Mouse (Mus musculus) forebrain, embryonic 11.5 days (tissue): ENCODE results near the gene Mlh1. TPM values are rescaled to one million over a fixed set of nuclear protein-coding genes. Genes with fewer than 3 reads are reported as not detected.

Experiments
- ATAC-seq: fragments of 200-750 bp; cut with Nextera tagmentation; replicated peaks from 2 replicates; pipeline ENCODE4 v1.8.0; 2017; ENCODE audit warnings: moderate TSS enrichment; ENCODE audit not compliant: low FRiP score
- DNase-seq: peaks from one replicate; pipeline ENCODE4 v3.0.0-alpha.2; 2017; ENCODE audit warnings: low spot score
- H3K27ac ChIP-seq: fragments of 300-500 bp; sonication (generic); 2 replicates; pipeline ENCODE4 v1.5.1; 2014; ENCODE audit warnings: low read depth, low read length
- H3K27me3 ChIP-seq: fragments of 300-500 bp; sonication (generic); 2 replicates; pipeline ENCODE4 v1.6.1; 2014; ENCODE audit warnings: mild to moderate bottlenecking, low read length, mixed read lengths; ENCODE audit not compliant: control insufficient read depth, insufficient read depth
- H3K36me3 ChIP-seq: fragments of 300-500 bp; sonication (generic); 2 replicates; pipeline ENCODE4 v1.6.1; 2014; ENCODE audit warnings: mild to moderate bottlenecking, low read length, moderate library complexity, mixed read lengths; ENCODE audit not compliant: control insufficient read depth, insufficient read depth
- H3K4me1 ChIP-seq: fragments of 300-500 bp; sonication (generic); replicated peaks from 2 replicates; pipeline ENCODE4 v1.6.1; 2014; ENCODE audit warnings: low read length, mixed read lengths; ENCODE audit not compliant: control insufficient read depth, insufficient read depth
- H3K4me2 ChIP-seq: fragments of 300-500 bp; sonication (generic); 2 replicates; pipeline ENCODE4 v1.6.1; 2014; ENCODE audit warnings: low read depth, mild to moderate bottlenecking, low read length, moderate library complexity, mixed read lengths; ENCODE audit not compliant: severe bottlenecking
- H3K4me3 ChIP-seq: fragments of 300-500 bp; sonication (generic); 2 replicates; pipeline ENCODE4 v1.5.1; 2014; ENCODE audit warnings: low read depth, low read length
- H3K9ac ChIP-seq: fragments of 300-500 bp; sonication (generic); 2 replicates; pipeline ENCODE4 v1.6.1; 2014; ENCODE audit warnings: low read length
- H3K9me3 ChIP-seq: fragments of 300-500 bp; sonication (generic); 2 replicates; pipeline ENCODE4 v1.6.1; 2016; ENCODE audit warnings: low read length, mixed read lengths; ENCODE audit not compliant: control insufficient read depth
- WGBS: fragments of 180-500 bp; shearing (Covaris S2); extraction: QIAGEN DNeasy Blood & Tissue Kit; methylation state at CpG from one replicate; pipeline ENCODE4 v1.1.7; 2014; 5-methylcytosine and 5-hydroxymethylcytosine counted together
- polyA plus RNA-seq: library from polyadenylated mRNA; unstranded; fragments of >200 nt; fragmentation: Nextera tagmentation; extraction: Ambion mirVana; gene quantifications from 2 replicates; pipeline ENCODE4 v1.2.1, GENCODE M21; 2014

Mlh1 gene
- polyA plus RNA-seq, 1 experiment from 2014 or later: 54.7 TPM

- H3K27ac ChIP-seq: no peak overlapping the region
- 90% methylated on average over 3 of the region's 3 CpGs for WGBS
- no peaks in the 10 kb centered on the region; the same call in 1 of the 2 replicates for H3K36me3 ChIP-seq
- no peaks in the 10 kb centered on the region for H3K27me3 ChIP-seq
- H3K4me3 ChIP-seq: no peak overlapping the region
- H3K9ac ChIP-seq: no peak overlapping the region
- no peaks in the 10 kb centered on the region for H3K4me1 ChIP-seq
- no peak overlapping the region for H3K4me2 ChIP-seq
- ATAC-seq (no peak), DNase-seq (no peak)
- no peaks in the 10 kb centered on the region for H3K9me3 ChIP-seq
Measured at GRCm38 (mm10) chr9:111247682-111248246, 23.8 kb downstream of the Mlh1 start.

- Histone ChIP-seq H3K9me3 (no peaks in the 10 kb centered on the region), H3K9ac (no peak overlapping the region), H3K36me3 (peaks cover 3% of the 10 kb centered on the region; the same call in 1 of the 2 replicates), H3K4me3 (no peak overlapping the region), H3K4me2 (no peak overlapping the region), H3K27ac (no peak overlapping the region), H3K4me1 (no peaks in the 10 kb centered on the region), H3K27me3 (no peaks in the 10 kb centered on the region)
- no peak for ATAC-seq
- 88% methylated on average over 6 of the region's 6 CpGs for WGBS
- no peak for DNase-seq
Measured at GRCm38 (mm10) chr9:111245546-111245945, 26.0 kb downstream of the Mlh1 start.

GRCm38 (mm10) chr9:111243384-111243783 is 28.2 kb downstream of the Mlh1 start:
- no peak overlapping the region for H3K4me3 ChIP-seq
- 90% methylated on average over 6 of the region's 6 CpGs for WGBS
- no peaks in the 10 kb centered on the region for H3K9me3 ChIP-seq
- no peaks in the 10 kb centered on the region for H3K27me3 ChIP-seq
- no peak overlapping the region for H3K27ac ChIP-seq
- no peaks in the 10 kb centered on the region for H3K4me1 ChIP-seq
- H3K36me3 ChIP-seq: peaks cover 3% of the 10 kb centered on the region; the same call in 1 of the 2 replicates
- ATAC-seq (no peak), DNase-seq (no peak)
- no peak overlapping the region for H3K9ac ChIP-seq
- no peak overlapping the region for H3K4me2 ChIP-seq

DNA sequence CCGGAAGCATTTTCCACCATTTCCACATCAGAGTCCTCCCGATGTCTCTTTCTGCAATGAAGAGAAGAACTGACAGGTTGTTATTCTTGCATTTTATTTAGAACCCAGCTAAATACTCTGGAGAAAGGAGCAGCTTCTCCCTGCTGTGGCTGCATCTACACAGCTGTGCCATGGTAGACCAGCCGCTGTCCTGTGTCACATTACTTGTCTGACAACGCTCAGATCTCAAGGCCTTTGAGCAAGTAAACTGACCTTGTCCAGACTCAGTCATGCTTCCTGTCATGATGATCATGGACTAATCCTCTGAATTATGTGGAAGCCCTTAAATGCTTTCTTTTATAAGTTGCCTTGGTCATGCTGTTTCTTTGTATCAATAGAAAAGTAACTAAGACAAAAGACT is 31.8 kb downstream of the Mlh1 start:
- H3K9ac ChIP-seq: no peak overlapping the region
- WGBS: 80% methylated on average over 4 of the region's 4 CpGs
- DNase-seq: no peak
- no peaks in the 10 kb centered on the region for H3K27me3 ChIP-seq
- peaks cover 8% of the 10 kb centered on the region; the same call in 1 of the 2 replicates for H3K36me3 ChIP-seq
- no peak overlapping the region for H3K4me3 ChIP-seq
- H3K9me3 ChIP-seq: no peaks in the 10 kb centered on the region
- H3K4me2 ChIP-seq: no peak overlapping the region
- no peak overlapping the region for H3K27ac ChIP-seq
- no peak for ATAC-seq
- no peaks in the 10 kb centered on the region for H3K4me1 ChIP-seq

DNA sequence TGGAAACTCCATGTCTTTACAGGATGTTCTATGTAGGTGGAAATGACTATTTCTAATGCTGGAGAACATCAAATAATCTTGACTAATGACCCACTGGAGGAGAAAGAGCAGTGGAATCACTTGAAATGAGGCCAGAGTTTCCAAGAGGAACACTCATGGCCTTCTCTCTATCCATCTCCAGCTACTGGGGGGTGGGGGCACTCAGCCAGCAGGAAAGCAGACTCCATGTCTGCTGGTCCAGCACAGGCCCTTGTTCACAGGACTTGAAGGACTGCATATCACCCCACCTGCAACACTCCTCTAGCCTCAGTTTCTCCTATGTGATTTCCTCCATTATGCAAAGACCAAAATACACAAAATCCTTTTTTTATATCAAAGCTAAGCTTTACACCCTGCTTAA is 33.9 kb downstream of the Mlh1 start:
- Histone ChIP-seq H3K9me3 (no peaks in the 10 kb centered on the region), H3K4me2 (no peak overlapping the region), H3K27me3 (no peaks in the 10 kb centered on the region), H3K4me3 (no peak overlapping the region), H3K9ac (no peak overlapping the region), H3K36me3 (peaks cover 10% of the 10 kb centered on the region; the same call in 1 of the 2 replicates), H3K27ac (no peak overlapping the region), H3K4me1 (no peaks in the 10 kb centered on the region)
- no peak for ATAC-seq
- no peak for DNase-seq

DNA sequence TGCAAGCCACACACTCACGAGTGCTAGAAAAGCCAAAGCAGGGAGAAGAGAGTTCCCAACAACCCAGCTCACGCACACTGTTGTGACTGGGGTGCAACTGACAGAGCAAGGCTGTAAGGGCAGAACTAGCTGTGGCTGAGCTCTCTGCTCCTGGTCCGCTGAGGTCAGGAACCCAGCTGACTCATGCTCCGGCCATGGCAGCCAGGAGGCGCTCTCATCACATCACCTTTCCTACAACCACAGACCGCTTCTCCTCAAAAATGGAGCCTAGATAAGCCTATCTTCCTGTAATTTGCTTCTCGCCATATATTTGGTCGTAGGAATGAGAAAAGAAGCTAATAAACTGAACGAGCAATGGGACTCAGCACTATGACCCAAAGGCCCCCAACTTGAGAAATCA is 36.9 kb downstream of the Mlh1 start:
- H3K27me3 ChIP-seq: no peaks in the 10 kb centered on the region
- ATAC-seq (no peak), DNase-seq (no peak)
- no peak overlapping the region for H3K27ac ChIP-seq
- peaks cover 9% of the 10 kb centered on the region; the same call in 1 of the 2 replicates for H3K36me3 ChIP-seq
- no peak overlapping the region for H3K4me3 ChIP-seq
- no peak overlapping the region for H3K9ac ChIP-seq
- 91% methylated on average over 9 of the region's 9 CpGs for WGBS
- H3K9me3 ChIP-seq: no peaks in the 10 kb centered on the region
- no peak overlapping the region for H3K4me2 ChIP-seq
- H3K4me1 ChIP-seq: no peaks in the 10 kb centered on the region

DNA sequence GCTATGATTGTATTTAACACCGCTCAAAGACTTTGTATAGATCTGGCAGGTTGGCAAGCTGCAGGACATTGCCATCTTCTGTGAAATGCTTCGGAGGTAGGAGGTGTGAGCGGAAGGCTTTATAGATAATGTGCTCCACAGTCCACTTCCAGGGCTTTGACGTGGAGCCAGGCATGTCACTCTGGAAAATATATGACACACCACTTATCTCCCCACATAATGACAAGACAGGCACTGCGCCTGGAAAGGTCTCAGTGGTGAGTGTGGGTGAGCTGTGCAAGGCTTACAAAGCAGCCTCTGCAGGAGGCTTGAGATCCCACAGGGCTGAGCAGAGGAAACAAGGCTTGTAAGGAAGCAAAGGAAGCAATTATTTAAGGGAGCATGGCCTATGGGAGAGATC is 43.1 kb downstream of the Mlh1 start:
- H3K36me3 ChIP-seq: peaks cover 5% of the 10 kb centered on the region; the same call in 1 of the 2 replicates

DNA sequence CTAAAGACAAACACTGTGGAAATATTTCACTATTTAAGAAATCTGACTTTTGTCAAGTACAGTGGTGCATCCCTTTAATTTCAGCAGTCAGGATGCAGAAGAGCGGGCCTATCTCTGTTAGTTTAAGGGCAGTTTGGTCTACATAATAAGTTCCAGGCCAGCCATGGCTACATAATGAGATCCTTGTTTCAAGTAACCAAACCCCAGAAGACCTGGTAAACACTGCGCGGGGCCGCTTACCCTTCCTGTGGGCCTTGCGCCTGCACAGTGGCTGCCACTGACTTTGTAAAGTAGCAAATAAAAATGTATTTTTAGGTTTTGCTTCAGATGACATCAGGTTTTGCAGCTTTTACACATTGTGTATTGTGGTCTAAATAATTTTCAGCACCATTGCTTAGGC is 48.2 kb downstream of the Mlh1 start:
- Histone ChIP-seq H3K36me3 (no peaks in the 10 kb centered on the region; the same call in 1 of the 2 replicates), H3K4me1 (no peaks in the 10 kb centered on the region), H3K27ac (no peak overlapping the region), H3K27me3 (no peaks in the 10 kb centered on the region), H3K4me2 (no peak overlapping the region), H3K4me3 (no peak overlapping the region), H3K9ac (no peak overlapping the region), H3K9me3 (no peaks in the 10 kb centered on the region)
- DNase-seq (no peak), ATAC-seq (no peak)
- 80% methylated on average over 5 of the region's 5 CpGs for WGBS

More for the DNA sequence above, 43.1 kb downstream of the Mlh1 start:
- no peak overlapping the region for H3K9ac ChIP-seq
- ATAC-seq (no peak), DNase-seq (no peak)
- H3K4me2 ChIP-seq: no peak overlapping the region
- H3K27ac ChIP-seq: no peak overlapping the region
- H3K4me1 ChIP-seq: no peaks in the 10 kb centered on the region
- H3K9me3 ChIP-seq: no peaks in the 10 kb centered on the region
- WGBS: 95% methylated on average over 5 of the region's 5 CpGs
- H3K27me3 ChIP-seq: no peaks in the 10 kb centered on the region
- H3K4me3 ChIP-seq: no peak overlapping the region

- DNase-seq: no peak
- H3K9ac ChIP-seq: no peak overlapping the region
- no peaks in the 10 kb centered on the region; the same call in 1 of the 2 replicates for H3K36me3 ChIP-seq
- no peak overlapping the region for H3K4me2 ChIP-seq
- H3K9me3 ChIP-seq: no peaks in the 10 kb centered on the region
- no peak for ATAC-seq
- no peak overlapping the region for H3K27ac ChIP-seq
- H3K4me1 ChIP-seq: no peaks in the 10 kb centered on the region
- H3K27me3 ChIP-seq: no peaks in the 10 kb centered on the region
- H3K4me3 ChIP-seq: no peak overlapping the region
- 86% methylated on average over 1 of the region's 1 CpGs for WGBS
Measured at GRCm38 (mm10) chr9:111221580-111221979, 50.0 kb downstream of the Mlh1 start.
